Mouse (Mus musculus) CH12.LX (cell line): ENCODE data around the gene Zbtb46. TPM values are rescaled to one million over a fixed set of nuclear protein-coding genes. Genes with fewer than 3 reads are reported as not detected.

Experiments used
- DNase-seq: peaks from one replicate; pipeline ENCODE4 v3.0.0-alpha.2; 2013; ENCODE audit errors: extremely low read depth
- H3K27ac ChIP-seq: 2 replicates; pipeline ENCODE4 v1.5.1; 2012; ENCODE audit warnings: low read depth, mild to moderate bottlenecking, control low read depth, moderate library complexity; ENCODE audit not compliant: insufficient read depth
- H3K27me3 ChIP-seq: replicated peaks from 2 replicates; pipeline ENCODE3; 2012; ENCODE audit warnings: inconsistent platforms
- H3K36me3 ChIP-seq, 2 experiments: replicated peaks in 1 of 2; 2 replicates each; pipeline versions ENCODE3 to v1.6.1; 2012; ENCODE audit warnings: inconsistent platforms in 1 of 2, low read length in 1 of 2, mild to moderate bottlenecking in 1 of 2, mixed read lengths in 1 of 2, moderate library complexity in 1 of 2; ENCODE audit not compliant: control insufficient read depth in 1 of 2, insufficient read depth in 1 of 2
- H3K4me1 ChIP-seq, 2 experiments: 2 replicates each; pipeline ENCODE4 v1.6.1; 2012; ENCODE audit warnings: inconsistent platforms in 1 of 2, moderate library complexity in 1 of 2; ENCODE audit not compliant: insufficient read depth in 2 of 2, control insufficient read depth in 1 of 2
- H3K4me2 ChIP-seq: 2 replicates; pipeline ENCODE4 v1.6.1; 2012; ENCODE audit warnings: low read depth, mild to moderate bottlenecking, control low read depth; ENCODE audit not compliant: poor library complexity, insufficient read depth, severe bottlenecking
- H3K4me3 ChIP-seq, 3 experiments: fragments of 150-350 bp in 1 of 3; sonication (generic) in 1 of 3; replicated peaks in 1 of 3; 2 replicates each; pipeline versions ENCODE3 to v1.5.1; 2011 to 2012; ENCODE audit warnings: low read depth in 2 of 3, low read length in 2 of 3, mild to moderate bottlenecking in 2 of 3, moderate library complexity in 2 of 3, control low read depth in 1 of 3, improper control_type of control experiment in 1 of 3, inconsistent platforms in 1 of 3, mixed read lengths in 1 of 3; ENCODE audit not compliant: poor library complexity in 1 of 3
- H3K79me2 ChIP-seq: replicated peaks from 2 replicates; pipeline ENCODE4 v1.6.1; 2012; ENCODE audit warnings: mild to moderate bottlenecking, moderate library complexity; ENCODE audit not compliant: control insufficient read depth, poor library complexity, insufficient read depth, severe bottlenecking; ENCODE audit errors: extremely low read depth
- H3K9ac ChIP-seq: 2 replicates; pipeline ENCODE4 v1.6.1; 2012; ENCODE audit warnings: low read depth, mild to moderate bottlenecking, control low read depth, moderate library complexity; ENCODE audit not compliant: insufficient read depth
- H3K9me3 ChIP-seq: replicated peaks from 2 replicates; pipeline ENCODE3; 2012; ENCODE audit warnings: low read length, inconsistent platforms, mixed read lengths
- BHLHE40 ChIP-seq: IDR thresholded peaks from 2 replicates; pipeline ENCODE4 v1.6.1; 2011; ENCODE audit warnings: mild to moderate bottlenecking, low read depth, low read length, improper control_type of control experiment
- CHD1 ChIP-seq: IDR thresholded peaks from 2 replicates; pipeline ENCODE4 v1.6.1; 2012; ENCODE audit warnings: low read depth, low read length, improper control_type of control experiment, inconsistent platforms
- CHD2 ChIP-seq: IDR thresholded peaks from 2 replicates; pipeline ENCODE4 v1.6.1; 2011; ENCODE audit warnings: low read length, improper control_type of control experiment
- CTCF ChIP-seq, 2 experiments: IDR thresholded peaks in 1 of 2; conservative IDR thresholded peaks in 1 of 2; 2 replicates each; pipeline ENCODE4 v1.5.1; 2011 to 2012; ENCODE audit warnings: low read depth in 2 of 2, low read length in 2 of 2, improper control_type of control experiment in 1 of 2, inconsistent platforms in 1 of 2, mild to moderate bottlenecking in 1 of 2, moderate library complexity in 1 of 2
- E2F4 ChIP-seq: IDR thresholded peaks from 2 replicates; pipeline ENCODE4 v1.6.1; 2011; ENCODE audit warnings: low read depth, low read length, improper control_type of control experiment; ENCODE audit not compliant: insufficient replicate concordance
- ELF1 ChIP-seq: IDR thresholded peaks from 2 replicates; pipeline ENCODE4 v1.6.1; 2014; ENCODE audit warnings: low read depth, mild to moderate bottlenecking, inconsistent platforms, low read length, improper control_type of control experiment
- ETS1 ChIP-seq: conservative IDR thresholded peaks from 2 replicates; pipeline ENCODE4 v1.6.1; 2012; ENCODE audit warnings: low read depth, mild to moderate bottlenecking, inconsistent platforms, low read length, improper control_type of control experiment, moderate library complexity
- GABPA ChIP-seq: IDR thresholded peaks from 2 replicates; pipeline ENCODE4 v1.6.1; 2012; ENCODE audit warnings: low read depth, low read length, improper control_type of control experiment, inconsistent platforms; ENCODE audit not compliant: insufficient replicate concordance
- HCFC1 ChIP-seq: IDR thresholded peaks from 2 replicates; pipeline ENCODE4 v1.6.1; 2012; ENCODE audit warnings: low read depth, mild to moderate bottlenecking, inconsistent platforms, low read length, improper control_type of control experiment
- IRF4 ChIP-seq: IDR thresholded peaks from 2 replicates; pipeline ENCODE4 v1.6.1; 2014; ENCODE audit warnings: low read depth, mild to moderate bottlenecking, inconsistent platforms, low read length, improper control_type of control experiment
- KAT2A ChIP-seq: IDR thresholded peaks from 2 replicates; pipeline ENCODE4 v1.6.1; 2012; ENCODE audit warnings: low read length, improper control_type of control experiment, inconsistent platforms; ENCODE audit not compliant: insufficient replicate concordance
- MAFK ChIP-seq: IDR thresholded peaks from 2 replicates; pipeline ENCODE4 v1.6.1; 2011; ENCODE audit warnings: low read length, improper control_type of control experiment; ENCODE audit not compliant: insufficient replicate concordance
- MEF2A ChIP-seq: IDR thresholded peaks from 2 replicates; pipeline ENCODE4 v1.6.1; 2014; ENCODE audit warnings: low read depth, mild to moderate bottlenecking, inconsistent platforms, low read length, improper control_type of control experiment, borderline replicate concordance
- MXI1 ChIP-seq: IDR thresholded peaks from 2 replicates; pipeline ENCODE4 v1.6.1; 2011; ENCODE audit warnings: mild to moderate bottlenecking, low read depth, low read length, improper control_type of control experiment
- MYC ChIP-seq: IDR thresholded peaks from 2 replicates; pipeline ENCODE4 v1.6.1; 2011; ENCODE audit warnings: low read depth, mild to moderate bottlenecking, improper control_type of control experiment, low read length
- NELFE ChIP-seq: IDR thresholded peaks from 2 replicates; pipeline ENCODE4 v1.6.1; 2011; ENCODE audit warnings: low read depth, low read length, improper control_type of control experiment
- NRF1 ChIP-seq: IDR thresholded peaks from 2 replicates; pipeline ENCODE4 v1.6.1; 2014; ENCODE audit warnings: low read depth, mild to moderate bottlenecking, inconsistent platforms, low read length, improper control_type of control experiment, moderate library complexity
- PAX5 ChIP-seq: IDR thresholded peaks from 2 replicates; pipeline ENCODE4 v1.6.1; 2012; ENCODE audit warnings: low read length, inconsistent platforms, mixed read lengths
- POLR2A ChIP-seq: IDR thresholded peaks from 2 replicates; pipeline ENCODE4 v1.6.1; 2011; ENCODE audit warnings: low read depth, mild to moderate bottlenecking, improper control_type of control experiment, low read length
- POLR2AphosphoS2 ChIP-seq: IDR thresholded peaks from 2 replicates; pipeline ENCODE4 v1.6.1; 2011; ENCODE audit warnings: low read depth, low read length, improper control_type of control experiment
- RAD21 ChIP-seq: IDR thresholded peaks from 2 replicates; pipeline ENCODE4 v1.6.1; 2011; ENCODE audit warnings: low read depth, mild to moderate bottlenecking, low read length, improper control_type of control experiment, moderate library complexity
- RCOR1 ChIP-seq: conservative IDR thresholded peaks from 2 replicates; pipeline ENCODE4 v1.6.1; 2012; ENCODE audit warnings: low read depth, mild to moderate bottlenecking, inconsistent platforms, low read length, improper control_type of control experiment
- SIN3A ChIP-seq: IDR thresholded peaks from 2 replicates; pipeline ENCODE4 v1.6.1; 2012; ENCODE audit warnings: low read length, improper control_type of control experiment, inconsistent platforms
- SMC3 ChIP-seq: IDR thresholded peaks from 2 replicates; pipeline ENCODE4 v1.6.1; 2011; ENCODE audit warnings: low read depth, low read length, improper control_type of control experiment
- TBP ChIP-seq: conservative IDR thresholded peaks from 2 replicates; pipeline ENCODE4 v1.6.1; 2011; ENCODE audit warnings: low read depth, low read length, improper control_type of control experiment
- UBTF ChIP-seq: IDR thresholded peaks from 2 replicates; pipeline ENCODE4 v1.6.1; 2012; ENCODE audit warnings: low read depth, mild to moderate bottlenecking, inconsistent platforms, low read length, improper control_type of control experiment, moderate library complexity
- USF1 ChIP-seq: IDR thresholded peaks from 2 replicates; pipeline ENCODE4 v1.6.1; 2014; ENCODE audit warnings: low read depth, mild to moderate bottlenecking, inconsistent platforms, low read length, improper control_type of control experiment
- USF2 ChIP-seq: conservative IDR thresholded peaks from 2 replicates; pipeline ENCODE4 v1.6.1; 2011; ENCODE audit warnings: low read depth, low read length, improper control_type of control experiment
- ZMIZ1 ChIP-seq: IDR thresholded peaks from 2 replicates; pipeline ENCODE4 v1.6.1; 2012; ENCODE audit warnings: low read depth, mild to moderate bottlenecking, inconsistent platforms, low read length, improper control_type of control experiment
- ZNF384 ChIP-seq: IDR thresholded peaks from 2 replicates; pipeline ENCODE4 v1.6.1; 2012; ENCODE audit warnings: low read depth, low read length, improper control_type of control experiment, inconsistent platforms
- dilution Hi-C: fragments of 300-500 bp; cut with MboI; formaldehyde crosslinking; loops from 2 replicates; pipeline ENCODE4 v1.14.3; 2020; ENCODE audit warnings: low sequenced_read_pairs; ENCODE audit not compliant: extremely low pct_unique_long_range_greater_than_20kb, extremely low pct_ligation_motif_present
- in situ Hi-C: fragments of 300-500 bp; cut with MboI; formaldehyde crosslinking; loops from 3 replicates; pipeline ENCODE4 v1.14.3; 2019; ENCODE audit warnings: low sequenced_read_pairs, low pct_ligation_motif_present, low pct_unique_long_range_greater_than_20kb, mixed read lengths
- polyA plus RNA-seq: library from polyadenylated mRNA; unstranded; fragments of >175 nt; gene quantifications from 2 replicates; pipeline ENCODE4 v1.2.1, GENCODE M21; 2012; ENCODE audit warnings: low read depth; ENCODE audit not compliant: insufficient read length
- total RNA-seq, 2 experiments: library from RNA; depleted of rRNA; stranded (reverse); fragments of 300-350 nt in 1 of 2; fragments of >200 nt in 1 of 2; gene quantifications; 2 replicates each; pipeline ENCODE4 v1.2.3; 2012 to 2014

Zbtb46 gene
- 4.1 and 9.3 TPM in 2 replicates for total RNA-seq (2012; rRNA removed)
- 6.2 and 6.7 TPM in 2 replicates for total RNA-seq (2014; rRNA removed)
- 5.3 and 6.0 TPM in 2 replicates for polyA plus RNA-seq

DNA sequence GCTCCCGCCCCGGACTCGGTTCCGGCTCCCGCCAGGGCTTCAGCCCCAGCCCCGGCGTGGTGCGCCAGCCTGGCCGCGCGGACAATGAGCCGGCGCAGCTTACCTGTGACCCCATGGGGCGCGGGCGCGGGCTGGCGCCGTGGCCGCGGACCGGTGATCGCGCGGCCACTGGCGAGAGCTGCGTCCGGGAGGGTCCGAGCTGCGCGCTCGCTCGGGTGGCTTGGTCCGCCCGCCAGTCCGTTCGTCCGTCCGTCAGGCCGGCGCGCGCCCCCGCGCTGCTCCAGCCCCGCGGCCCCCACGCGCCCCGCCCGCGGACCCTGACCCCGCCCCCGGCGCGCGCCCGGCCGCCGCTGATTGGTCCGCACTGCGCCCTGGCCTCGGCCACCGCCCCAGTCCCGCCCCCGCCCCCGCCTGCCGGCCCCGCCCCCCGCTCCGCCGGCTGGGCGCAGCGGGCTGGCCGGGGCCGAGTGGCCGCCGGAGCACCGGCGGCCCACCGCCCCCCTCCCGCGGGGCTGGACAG is at the start of gene Zbtb46:
Gene Zbtb46 (minus strand): TSS at position 274 of the 520 bp plus-strand sequence.
- in situ Hi-C loops, result no loop called here
- Histone ChIP-seq H3K9me3 (peaks cover 7% of the 10 kb centered on the region), H3K27me3 (peaks cover 40% of the 10 kb centered on the region), H3K4me2 (peak within 1 kb of the TSS; percentile 58), H3K9ac (peak within 1 kb of the TSS; percentile 76), H3K4me3 (peak within 1 kb of the TSS; percentile 53 to 90 (median 81)), H3K79me2 (no peaks in the 10 kb centered on the region), H3K27ac (peak within 1 kb of the TSS; percentile 60; the same call in 1 of the 2 replicates), H3K4me1 (peaks cover 2 to 38% of the 10 kb centered on the region in 2 experiments; a peak in 3 of 4 replicates), H3K36me3 (peaks cover 0 to 2% of the 10 kb centered on the region in 2 experiments)
- TF ChIP-seq BHLHE40 (no peak), KAT2A (no peak), ETS1 (no peak), HCFC1 (no peak), MEF2A (no peak), CHD2 (no peak), GABPA (no peak), POLR2A (no peak), MYC (no peak), USF1 (no peak), CTCF (conservative IDR thresholded peaks at IDR 0.05 in 1 of 2, IDR thresholded peaks at IDR 0.05 in 1 of 2; ENCODE audit: low read depth in 2 of 2, low read length in 2 of 2) (no peak), SMC3 (no peak), TBP (no peak), MXI1 (0 out of 2 replicates have a peak, but pooled peaks have one; percentile 37), ELF1 (no peak), USF2 (no peak), ZNF384 (no peak), ZMIZ1 (no peak), IRF4 (no peak), E2F4 (no peak), NELFE (peak; percentile 9; the same call in 1 of the 2 replicates), UBTF (peak; percentile 47; the same call in 1 of the 2 replicates), RAD21 (no peak), POLR2AphosphoS2 (no peak), CHD1 (no peak), RCOR1 (no peak), NRF1 (peak; percentile 63; the same call in 1 of the 2 replicates), MAFK (no peak), PAX5 (no peak), SIN3A (no peak; the same call in 1 of the 2 replicates)
- dilution Hi-C loops, result no loop called here
- DNase-seq, result no peak
